Mouse (Mus musculus) gastrocnemius, adult 8-10 months (tissue): Measurements from ENCODE around the gene Acox1. TPM values are rescaled to one million over a fixed set of nuclear protein-coding genes. Genes with fewer than 3 reads are reported as not detected.

Experiments
- DNase-seq, 2 experiments: peaks; one replicate each; pipeline ENCODE4 v3.0.0; 2022; ENCODE audit warnings: low spot score in 2 of 2
- total RNA-seq, 4 experiments: library from RNA; stranded (reverse); gene quantifications; 2 replicates each; pipeline ENCODE4 v1.2.4; 2022

Gene Acox1
- total RNA-seq, 4 experiments from 2014 or later, result 88.9 to 111 (median 97.2) TPM

DNA sequence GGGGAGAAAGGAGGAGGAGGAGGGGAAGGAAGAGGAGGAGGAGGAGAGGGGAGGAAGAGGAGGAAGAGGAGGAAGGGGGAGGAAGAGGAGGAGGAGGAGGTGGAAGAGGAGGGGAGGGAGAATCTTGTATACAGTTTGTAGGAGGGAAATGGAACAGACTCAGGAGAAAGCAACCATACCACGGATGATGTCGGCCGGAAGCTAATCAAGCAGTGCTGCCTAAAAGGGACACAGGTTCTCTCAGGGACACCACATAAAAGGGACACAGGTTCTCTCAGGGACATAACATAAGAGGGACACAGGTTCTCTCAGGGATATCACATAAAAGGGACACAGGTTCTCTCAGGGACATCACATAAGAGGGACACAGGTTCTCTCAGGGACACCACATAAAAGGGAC is 29.6 kb downstream of the Acox1 start:
- DNase-seq, result no peak

DNA sequence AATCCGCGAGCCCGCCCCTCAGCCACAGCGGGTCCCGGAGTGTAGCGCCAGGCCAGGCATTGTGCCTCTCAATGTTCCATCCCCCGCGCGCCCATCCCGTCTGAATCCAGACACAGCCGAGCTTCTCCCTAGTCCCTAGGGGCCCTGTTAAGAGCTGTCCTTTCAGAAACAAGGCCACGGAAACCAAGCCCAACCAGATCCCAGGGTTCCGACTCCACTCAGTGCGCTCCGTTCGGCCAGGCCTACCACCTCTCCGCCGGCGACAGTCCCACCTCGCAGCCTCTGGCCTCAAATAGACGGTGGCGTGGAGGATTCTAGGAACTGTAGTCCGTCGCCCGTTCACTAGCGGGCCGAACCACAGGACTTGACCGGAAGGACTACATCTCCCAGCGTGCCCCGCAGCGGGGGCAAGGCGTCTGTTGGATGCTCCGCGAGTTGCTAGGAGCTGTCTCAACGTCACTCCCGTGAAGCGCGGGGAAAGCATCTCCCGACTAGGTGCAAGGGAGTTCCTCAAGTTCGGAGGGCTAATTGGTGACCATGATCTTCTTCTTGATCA is 30.9 kb downstream of the Acox1 start, which contains the start of gene Fbf1:
Fbf1 (minus strand) TSS at position 283 of the 556 bp plus-strand sequence.
- DNase-seq, result peak; percentile 85 to 89

GRCm38 (mm10) chr11:116167232-116167631 is 31.6 kb downstream of the Acox1 start:
- no peak for DNase-seq

DNA sequence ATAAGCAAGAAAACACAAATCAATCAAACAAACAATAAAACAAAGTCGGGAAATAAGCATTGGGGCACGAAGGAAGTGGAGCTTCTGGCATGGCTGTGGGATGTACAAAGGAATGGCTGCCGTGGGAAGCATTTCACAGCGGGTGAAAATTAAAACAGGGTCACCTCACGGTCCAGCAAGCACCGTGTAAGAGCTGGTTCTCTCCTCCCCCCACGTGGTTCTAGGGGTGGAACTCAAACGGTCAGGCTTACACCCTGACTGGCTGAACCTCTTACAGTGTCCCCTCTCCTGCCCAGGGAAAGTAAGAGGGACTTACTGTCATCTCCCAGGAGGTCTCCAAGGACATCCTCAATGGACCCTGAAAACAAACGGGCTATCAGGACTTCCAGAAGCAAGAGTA is 35.8 kb downstream of the Acox1 start:
- DNase-seq, result no peak

- DNase-seq, result no peak
These were observed 36.7 kb downstream of the Acox1 start for GRCm38 (mm10) chr11:116162146-116162545.

DNA sequence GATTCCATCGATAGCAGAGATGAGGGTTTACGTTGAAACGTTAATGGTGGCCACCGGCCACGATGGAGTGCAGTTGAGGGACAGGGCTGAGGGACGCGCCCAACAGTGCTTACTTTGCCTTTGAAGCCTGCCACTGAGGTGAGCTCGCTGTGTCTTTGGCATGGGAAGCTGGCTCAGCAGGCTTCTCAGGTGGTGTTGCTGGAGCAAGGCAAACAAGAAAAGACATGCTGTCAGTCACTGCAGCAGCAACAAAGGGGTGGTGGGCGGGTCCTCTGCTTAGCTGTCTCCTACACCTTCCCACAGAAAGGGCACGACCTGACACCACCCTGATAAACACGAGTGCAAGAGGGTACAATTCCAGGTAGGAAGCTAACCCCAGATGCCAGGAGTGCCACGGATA is 37.5 kb downstream of the Acox1 start:
- DNase-seq, result no peak

GRCm38 (mm10) chr11:116150960-116151359 is 47.9 kb downstream of the Acox1 start:
- no peak for DNase-seq

DNA sequence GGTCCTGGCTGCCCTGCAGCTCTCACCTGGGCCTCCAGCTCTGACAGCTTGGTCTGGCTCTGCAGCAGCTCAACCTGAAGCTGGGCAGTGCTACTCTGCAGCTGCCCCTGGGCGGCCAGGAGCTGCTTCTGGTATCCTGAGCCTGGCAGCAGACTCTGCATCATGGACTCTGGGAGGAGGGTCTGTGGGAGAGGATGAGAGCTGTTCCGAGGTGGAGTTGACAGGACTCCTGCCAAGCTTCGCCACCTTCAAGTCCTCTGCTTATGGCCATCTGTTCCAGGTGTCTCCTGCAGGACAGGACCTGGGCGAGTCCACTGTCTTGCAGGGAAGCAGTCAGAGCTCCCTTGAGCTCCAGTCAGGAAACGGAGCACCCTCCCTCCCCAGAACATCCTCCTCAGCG is 49.5 kb downstream of the Acox1 start:
- no peak for DNase-seq

DNA sequence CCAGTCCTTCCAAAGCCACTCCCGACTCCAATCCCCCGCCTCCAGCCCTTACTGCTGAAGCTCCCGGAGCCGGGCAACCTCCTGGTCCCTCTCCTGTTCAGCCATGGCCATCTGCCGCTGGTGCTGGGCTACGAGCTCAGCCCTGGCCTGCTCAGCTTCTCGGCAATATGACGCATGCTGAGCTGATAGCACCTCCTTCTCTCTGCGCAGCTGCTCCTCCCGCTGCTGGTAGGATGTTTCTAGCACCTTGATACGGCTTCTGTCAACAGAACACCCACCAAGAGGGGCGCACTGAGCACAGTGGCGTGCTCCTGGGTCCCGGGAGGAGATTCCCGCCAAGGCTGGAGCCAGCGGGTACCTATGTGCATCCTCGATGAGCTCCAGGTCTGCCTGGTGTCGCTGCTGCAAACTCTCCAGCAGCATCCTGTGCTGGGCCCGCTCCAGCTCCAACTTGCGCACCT is 50.1 kb downstream of the Acox1 start:
- no peak for DNase-seq

DNA sequence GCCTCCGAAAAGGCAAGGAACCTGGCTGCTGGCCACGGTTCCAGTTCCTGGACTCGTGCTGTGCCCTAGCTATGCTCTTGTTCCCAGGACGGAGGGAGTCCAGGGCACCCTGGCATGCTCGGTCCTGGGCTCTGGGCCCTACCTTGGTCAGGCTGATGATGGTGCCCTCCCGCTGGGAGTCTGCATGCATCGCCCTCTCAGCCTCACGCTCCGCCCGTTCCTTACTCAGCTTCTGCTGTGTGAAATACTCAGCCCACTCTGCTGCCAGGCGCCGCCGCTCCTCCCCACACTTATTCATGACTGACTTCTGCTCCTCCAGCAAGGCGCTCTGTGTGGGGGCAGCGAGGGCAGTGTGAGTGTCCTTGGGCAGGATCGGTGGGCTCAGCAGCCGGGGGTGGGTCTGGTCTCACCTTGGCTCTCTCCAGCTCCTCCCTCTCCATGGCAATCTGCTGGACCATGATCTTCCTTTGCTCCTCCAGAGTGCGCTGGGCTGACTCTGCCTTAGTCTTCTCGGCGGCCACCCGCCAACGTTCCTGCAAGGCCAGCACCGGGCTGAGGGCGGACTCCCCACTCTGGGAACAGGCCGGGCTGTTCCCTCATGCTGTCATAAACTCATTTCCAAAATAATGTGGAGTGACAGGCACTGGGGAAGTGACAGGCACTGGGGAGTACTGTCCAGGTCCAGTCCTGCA is 52.4 kb downstream of the Acox1 start:
- no peak for DNase-seq

DNA sequence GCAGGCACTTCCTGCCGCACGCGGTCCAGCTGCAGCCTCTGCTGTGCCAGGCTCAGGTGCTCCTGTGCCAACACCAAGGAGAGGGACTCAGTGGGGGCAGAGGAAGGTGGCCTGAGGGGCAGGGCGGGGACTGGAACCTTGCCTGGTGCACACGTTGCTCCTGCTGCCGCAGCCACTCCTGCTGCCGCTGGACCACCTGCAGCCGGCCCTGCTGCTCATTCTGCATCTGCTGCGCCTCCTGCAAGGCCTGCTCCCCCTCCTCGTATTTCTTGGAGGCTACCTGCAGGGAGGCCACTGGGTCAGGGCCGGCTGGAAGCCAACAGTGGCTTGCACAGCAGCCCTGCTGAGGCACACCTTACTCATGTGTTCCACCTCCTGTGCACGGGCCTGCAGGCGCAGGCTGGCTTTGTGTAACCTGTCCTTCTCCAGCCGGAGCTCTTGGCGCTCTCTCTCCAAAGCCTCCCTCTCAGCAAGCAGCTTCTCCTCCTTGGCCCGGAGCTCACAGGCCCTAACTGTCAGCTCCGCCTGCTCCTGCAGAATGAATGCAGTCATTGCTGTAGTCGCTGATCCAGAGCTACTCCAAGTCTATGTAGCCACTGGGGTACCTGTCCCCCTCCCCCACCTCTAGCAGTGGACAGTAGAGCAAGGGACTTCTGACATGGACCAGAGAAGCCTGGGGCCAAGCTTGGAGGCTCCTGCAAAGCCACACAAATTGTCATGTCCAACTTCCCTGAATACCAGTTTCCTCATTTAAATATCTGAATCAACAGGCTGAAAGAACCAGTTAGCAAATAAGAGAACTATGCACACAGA is 53.2 kb downstream of the Acox1 start:
- DNase-seq, result no peak

- DNase-seq, result no peak
These were observed 55.4 kb downstream of the Acox1 start for GRCm38 (mm10) chr11:116143468-116143867.

DNA sequence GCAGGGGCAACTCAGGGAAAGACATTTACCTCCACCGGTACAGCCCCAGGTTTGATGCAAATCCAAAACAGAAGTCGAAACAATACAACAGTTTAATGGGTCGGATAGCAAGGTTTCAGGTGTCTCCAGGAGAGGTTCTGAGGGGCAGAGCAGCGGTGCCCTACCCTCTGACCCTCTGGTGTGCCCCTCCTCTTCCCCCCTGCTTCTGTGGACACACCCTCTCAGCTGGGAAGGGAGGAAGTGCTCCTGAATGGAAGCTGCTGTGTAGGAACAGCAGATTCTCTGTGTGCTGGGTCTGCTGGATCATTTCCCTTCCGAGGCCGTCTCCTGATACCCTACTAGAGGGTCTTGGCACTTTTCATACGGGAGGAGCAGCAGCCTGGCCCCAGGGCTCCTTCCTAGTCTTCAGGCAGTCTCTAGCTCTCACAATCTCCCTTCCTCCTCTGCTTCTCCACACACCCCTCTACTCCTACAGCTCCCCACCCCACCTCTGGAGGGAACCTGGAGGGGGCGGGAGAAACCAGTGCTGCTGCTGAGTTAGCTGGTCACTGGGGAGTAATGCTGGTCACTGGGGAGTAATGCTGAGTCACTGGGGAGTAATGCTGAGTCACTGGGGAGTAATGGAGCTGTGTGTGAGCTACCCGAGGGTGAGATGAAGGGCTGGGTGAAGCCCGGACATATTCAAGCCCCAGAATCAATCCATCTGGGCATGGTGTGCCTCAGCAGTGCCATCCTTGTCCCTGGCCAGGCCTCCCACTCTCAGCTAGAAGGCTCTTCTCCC is 56.4 kb downstream of the Acox1 start:
- no peak for DNase-seq

GRCm38 (mm10) chr11:116138468-116139138 is 60.2 kb downstream of the Acox1 start, which contains the start of gene Mrpl38:
Mrpl38 (minus strand) TSS chr11:116138868.
- DNase-seq, result peak; percentile 82 to 89

DNA sequence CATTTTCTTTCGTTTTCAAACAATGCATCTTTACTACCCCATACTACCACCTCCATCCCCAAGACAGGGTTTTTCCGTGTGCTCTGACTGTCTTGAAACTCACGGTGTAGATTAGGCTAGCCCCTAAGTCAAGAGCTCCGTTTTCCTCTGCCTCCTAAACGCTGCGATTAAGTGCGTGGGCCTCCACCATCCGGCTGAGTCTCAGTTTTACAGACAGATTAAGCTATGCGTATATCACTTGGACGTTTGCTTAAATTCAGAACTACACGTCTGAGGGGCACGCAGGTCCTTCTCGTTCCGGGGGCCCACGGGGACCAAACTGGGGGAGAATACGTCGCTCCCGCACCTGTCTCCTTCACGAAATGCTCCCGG is 60.8 kb downstream of the Acox1 start:
- DNase-seq, result no peak

DNA sequence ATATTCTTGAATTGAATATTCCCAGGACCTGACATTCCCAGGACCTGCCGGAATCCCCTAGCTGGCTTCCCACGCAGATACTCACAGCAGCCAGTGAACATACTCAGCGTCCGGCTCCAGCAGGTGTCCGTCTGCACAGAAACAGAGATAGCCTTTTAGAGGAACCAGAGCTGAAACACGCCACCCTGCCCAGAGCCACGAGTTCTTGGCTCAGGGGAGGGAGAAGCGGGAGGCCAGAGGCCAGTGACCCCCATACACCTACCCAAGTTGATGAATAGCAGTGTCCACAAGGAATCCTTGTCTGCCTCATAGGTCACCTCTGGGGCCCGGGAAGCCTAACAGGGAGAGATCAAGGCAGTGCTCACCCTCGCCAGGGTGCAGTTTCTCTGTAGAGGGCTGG is 64.7 kb downstream of the Acox1 start:
- DNase-seq, result no peak

DNA sequence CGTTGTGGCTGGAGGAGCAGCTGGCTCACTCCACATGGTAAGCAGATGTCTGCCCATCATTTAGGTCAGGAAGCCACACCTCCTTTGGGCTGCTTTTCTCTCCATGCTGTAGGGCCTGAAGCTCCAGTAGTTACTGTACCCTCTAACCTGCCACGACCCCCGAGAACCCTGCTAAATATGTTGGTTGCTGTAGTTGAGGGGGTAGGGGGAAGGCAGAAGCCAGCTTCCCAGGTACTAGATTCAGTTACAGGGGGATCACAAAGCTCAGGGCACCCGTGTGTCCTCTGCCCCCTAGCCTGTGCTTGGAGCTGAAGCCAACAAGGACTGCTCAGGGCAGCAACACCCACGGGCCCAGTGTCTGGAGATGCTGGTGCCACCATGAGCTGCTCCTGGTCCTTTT is 65.3 kb downstream of the Acox1 start:
- no peak for DNase-seq

- no peak for DNase-seq
These were observed 66.2 kb downstream of the Acox1 start for GRCm38 (mm10) chr11:116132366-116133333.

DNA sequence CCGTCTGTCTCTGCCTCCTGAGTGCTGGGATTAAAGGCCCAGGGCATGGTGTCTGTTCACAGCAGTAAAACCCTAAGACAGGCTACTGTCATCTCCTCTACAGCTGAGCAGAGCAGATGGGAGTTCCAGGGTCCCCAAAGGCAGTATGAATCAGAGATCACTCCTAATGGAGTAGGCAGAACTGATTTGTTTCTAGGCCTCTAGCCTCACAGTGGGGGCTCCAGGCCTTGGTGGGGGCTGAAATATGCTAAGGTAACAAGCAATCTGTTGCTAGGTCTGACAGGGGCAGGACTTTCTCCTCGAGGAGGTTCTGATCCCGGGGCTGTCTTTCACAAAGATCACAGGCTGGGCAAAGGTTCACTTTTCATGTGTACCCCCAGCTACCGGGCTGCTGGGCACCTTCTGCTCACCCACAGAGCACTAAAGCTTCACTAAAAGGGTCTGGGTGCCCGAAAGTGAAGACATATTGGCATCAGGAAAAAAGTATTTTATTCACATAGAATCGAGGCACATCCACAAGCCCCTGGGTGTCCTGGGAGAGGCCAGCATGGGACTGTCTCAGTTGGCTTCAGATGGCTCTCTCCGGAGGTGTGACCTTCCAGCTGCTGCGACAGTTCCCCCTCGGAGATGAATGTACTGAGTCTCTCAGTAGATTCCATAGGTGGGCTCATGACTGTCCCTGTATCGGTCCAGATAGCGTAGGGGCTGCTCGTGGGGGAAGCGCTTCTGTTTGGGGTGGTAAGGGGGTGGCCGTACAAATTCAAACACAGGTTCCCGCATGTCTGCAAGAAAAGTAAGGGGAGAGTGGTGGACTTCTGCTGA is 67.3 kb downstream of the Acox1 start:
- DNase-seq, result no peak
